Mouse (Mus musculus) leukemia stem cell, adult 10-12 weeks (primary cell): ENCODE measurements around the gene Abhd17b. TPM values are rescaled to one million over a fixed set of nuclear protein-coding genes. Genes with fewer than 3 reads are reported as not detected.

ENCODE experiments used
- polyA plus RNA-seq: library from polyadenylated mRNA; stranded (reverse); fragments of >175 nt; gene quantifications from 2 replicates; pipeline ENCODE4 v1.2.3, GENCODE M21; 2012; ENCODE audit warnings: low replicate concordance

Gene Abhd17b
- 6.2 and 8.5 TPM in 2 replicates for polyA plus RNA-seq

GRCm38 (mm10) chr19:21653172-21653981 lies at the start of gene Abhd17b:
Gene Abhd17b (plus strand): TSS chr19:21653185.

GRCm38 (mm10) chr19:21652285-21653171 lies 457 bp upstream of the Abhd17b start, which contains the start of gene 1110059E24Rik:
Gene 1110059E24Rik (minus strand): TSS chr19:21652976.

Other genes starting within 250 kb of the Abhd17b start
- 5.6 and 20.6 TPM in 2 replicates for gene Gda, start 179.7 kb upstream of the Abhd17b start, polyA plus RNA-seq
- gene 1110059E24Rik, start 209 bp upstream of the Abhd17b start, polyA plus RNA-seq, result 0.43 and 0.61 TPM in 2 replicates
- gene Cemip2, start 125.2 kb downstream of the Abhd17b start, polyA plus RNA-seq, result 1.2 and 2.8 TPM in 2 replicates